Mouse (Mus musculus) embryo, embryonic 10.5 days (tissue): ENCODE data around the gene Mpv17l2.

Experiments used
- DNase-seq: peaks from one replicate; pipeline ENCODE4 v3.0.0-alpha.2; 2015; ENCODE audit warnings: low spot score

The Mpv17l2 gene

DNA sequence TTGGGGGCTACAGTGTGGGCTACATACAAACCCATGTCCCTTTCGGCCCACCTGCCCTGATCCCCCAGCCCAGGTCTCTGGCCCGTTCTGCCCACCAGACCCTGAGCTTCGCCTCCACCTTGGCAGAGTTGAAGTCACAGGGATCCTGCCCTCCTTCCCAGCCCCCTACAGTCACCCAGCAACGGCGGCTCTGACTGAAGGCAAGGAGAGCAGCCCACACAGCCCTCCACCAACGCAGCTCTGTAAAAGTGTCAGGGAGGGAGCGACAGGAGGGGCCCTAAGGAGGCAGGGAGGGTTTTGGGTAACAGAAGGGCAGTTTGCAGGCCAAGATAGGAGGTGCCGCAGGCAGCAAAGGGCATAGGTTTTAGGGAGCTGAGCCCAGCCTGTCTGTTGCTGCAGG is 30.1 kb upstream of the Mpv17l2 start:
- no peak for DNase-seq

- no peak for DNase-seq
Observed at GRCm38 (mm10) chr8:70789046-70789445, 28.3 kb upstream of the Mpv17l2 start.

DNA sequence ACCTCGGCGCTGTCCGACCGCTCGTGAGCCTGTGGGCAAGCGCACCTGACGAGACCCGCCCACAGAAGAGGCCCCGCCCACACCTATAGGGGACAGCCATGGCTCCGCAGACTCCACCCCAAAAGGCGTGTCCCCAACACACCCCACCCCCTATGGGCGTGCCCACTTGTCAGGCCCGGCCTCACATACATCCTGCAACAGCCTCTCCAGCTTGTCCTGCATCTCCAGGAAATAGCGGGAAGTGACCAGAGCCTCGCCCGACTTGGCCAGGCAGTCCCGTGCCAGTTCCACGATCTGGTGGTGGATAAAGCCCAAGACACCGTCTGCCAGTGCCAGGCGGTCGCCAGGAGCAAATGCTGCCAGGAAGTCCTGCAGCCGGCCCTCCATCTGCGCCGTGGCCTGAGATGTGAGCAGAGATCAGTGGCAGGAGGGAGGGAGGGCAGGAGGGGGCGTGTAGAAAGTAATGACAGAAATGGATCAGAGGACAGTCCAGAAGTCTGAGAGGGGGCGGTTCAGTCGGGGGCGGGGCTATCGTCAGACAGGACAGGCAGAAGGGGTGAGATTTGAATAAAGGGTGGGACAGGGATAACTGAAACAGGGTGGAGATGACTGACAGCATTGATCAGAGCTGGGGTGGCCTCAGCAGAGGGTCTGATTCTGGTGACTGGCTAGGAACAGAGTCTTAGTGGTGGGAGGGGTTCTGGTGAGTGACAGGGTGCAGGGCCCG is 27.4 kb upstream of the Mpv17l2 start:
- peak; percentile 83 for DNase-seq

- DNase-seq, result no peak
Observed at GRCm38 (mm10) chr8:70787051-70787445, 26.3 kb upstream of the Mpv17l2 start.

- no peak for DNase-seq
Observed at GRCm38 (mm10) chr8:70786291-70787050, 25.7 kb upstream of the Mpv17l2 start.

GRCm38 (mm10) chr8:70780093-70780492 is 19.3 kb upstream of the Mpv17l2 start:
- DNase-seq, result no peak

DNA sequence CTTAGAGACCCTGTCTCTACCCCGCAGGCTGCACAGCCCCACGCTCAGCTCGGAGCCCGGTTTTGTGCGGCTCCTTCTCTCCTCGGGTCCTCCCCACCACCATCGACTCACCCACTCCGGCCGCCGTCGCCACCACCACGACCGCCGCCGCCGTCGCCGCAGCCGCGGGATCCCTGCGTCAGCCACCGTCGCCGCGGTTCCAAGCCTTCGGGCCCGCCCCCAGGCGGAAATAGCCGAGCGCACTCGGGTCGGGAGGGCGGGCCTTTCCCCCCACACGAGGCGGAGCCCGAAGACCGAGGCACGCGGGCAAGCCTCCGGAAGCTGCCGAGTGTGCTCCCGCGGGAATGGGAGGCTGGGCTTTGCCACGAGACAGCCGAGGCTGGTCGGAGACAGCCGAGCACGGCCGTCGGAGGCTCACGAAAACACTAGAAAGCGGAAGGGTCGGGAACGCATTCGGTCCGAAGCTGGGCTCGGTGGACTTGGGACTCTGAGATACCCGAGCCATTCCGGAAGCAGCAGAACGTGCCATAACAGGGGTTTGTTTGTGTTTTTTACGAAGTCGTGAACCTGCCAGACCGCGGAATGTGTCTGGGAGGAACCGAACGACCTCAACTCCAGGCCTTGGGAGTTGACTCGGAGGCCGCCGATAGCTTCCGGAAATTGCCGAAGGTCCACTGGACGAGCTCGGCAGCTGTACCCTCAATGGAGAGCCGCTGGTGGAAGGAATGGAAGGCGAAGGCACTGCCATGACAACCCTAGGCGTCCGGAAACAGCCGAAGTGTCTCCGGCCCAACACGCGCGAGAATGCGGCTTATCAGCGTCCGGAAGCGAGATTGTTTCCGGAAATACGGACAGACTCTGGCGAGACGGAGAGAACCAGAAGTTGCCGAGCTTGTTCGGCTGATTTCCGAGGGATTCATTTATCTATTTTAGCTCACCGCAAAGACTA is 16.0 kb upstream of the Mpv17l2 start, which contains the start of gene Pik3r2:
Pik3r2 (minus strand) TSS at position 218 of the 949 bp plus-strand sequence.
- DNase-seq, result peak; percentile 98

DNA sequence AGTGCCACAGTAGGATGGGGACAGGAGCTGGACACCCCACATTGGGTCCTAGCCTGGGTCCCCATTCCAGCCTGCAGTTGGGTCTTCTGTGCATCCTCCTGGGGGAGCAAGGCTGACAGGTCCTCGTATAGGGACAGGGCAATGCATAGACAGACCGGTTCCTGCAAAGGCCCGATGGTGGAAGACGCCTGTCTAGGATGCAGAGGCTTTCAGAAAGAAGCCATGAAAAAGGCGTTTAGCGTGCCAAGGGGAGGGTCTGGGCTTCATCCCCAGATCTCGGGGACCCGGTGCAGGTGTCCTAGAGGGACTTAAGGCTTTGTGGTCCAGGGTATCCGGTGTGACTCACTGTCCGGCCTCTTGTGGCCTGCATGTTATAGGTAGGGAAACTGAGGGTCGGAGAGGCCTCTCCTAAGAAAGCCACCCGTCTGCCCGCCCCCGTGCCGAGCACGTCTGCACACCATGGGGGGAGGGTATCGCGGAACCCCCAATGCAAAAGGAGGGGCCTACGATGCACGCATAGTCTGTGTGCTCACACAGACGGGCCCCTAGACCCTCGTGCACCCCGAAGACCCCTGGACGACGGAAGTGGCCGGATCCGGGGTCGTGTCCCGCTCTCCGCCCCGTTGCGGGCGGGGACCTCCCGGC is 15.2 kb upstream of the Mpv17l2 start:
- DNase-seq, result no peak

DNA sequence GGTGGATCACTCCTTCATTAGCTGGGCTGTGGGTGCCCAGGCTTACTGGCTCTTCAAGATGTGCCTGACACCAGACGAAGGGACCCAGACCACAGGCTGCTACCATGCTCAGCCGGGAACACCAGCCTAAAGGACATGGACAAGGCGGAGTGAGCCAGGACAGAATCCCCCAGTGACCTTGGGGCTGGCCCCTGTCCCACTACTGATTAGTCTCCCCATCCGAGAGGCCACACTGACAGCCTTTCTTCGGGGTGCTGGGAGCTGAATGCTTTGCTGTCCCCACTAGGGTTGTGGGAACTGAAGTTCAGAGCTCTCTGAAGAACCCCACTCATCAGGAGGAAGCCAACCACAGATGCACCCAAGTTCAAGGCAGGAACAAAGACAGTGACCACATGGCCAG is 14.5 kb upstream of the Mpv17l2 start:
- DNase-seq, result no peak

- no peak for DNase-seq
Observed at GRCm38 (mm10) chr8:70774740-70775139, 14.0 kb upstream of the Mpv17l2 start.

- no peak for DNase-seq
Observed at GRCm38 (mm10) chr8:70773833-70774232, 13.1 kb upstream of the Mpv17l2 start.

DNA sequence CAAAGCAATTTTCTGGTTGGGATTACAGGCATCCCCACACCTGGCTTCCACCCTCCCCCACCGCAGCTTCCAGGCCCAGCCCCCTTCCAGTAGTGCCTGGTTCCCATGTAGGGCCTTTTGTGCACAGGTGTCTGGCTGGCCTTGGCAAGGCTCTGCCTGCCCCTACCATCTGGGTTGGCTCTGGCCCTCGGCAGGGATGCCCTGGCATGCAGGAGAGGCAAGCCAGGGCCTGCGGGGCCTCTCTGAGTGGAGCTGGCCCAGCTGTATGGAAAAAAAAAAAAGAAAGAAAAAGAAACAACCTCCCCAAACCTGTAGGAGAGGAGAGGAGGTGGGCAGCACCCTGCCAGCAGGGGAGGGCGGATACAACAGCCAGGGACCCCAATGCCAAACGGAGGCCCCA is 12.7 kb upstream of the Mpv17l2 start:
- DNase-seq, result no peak

DNA sequence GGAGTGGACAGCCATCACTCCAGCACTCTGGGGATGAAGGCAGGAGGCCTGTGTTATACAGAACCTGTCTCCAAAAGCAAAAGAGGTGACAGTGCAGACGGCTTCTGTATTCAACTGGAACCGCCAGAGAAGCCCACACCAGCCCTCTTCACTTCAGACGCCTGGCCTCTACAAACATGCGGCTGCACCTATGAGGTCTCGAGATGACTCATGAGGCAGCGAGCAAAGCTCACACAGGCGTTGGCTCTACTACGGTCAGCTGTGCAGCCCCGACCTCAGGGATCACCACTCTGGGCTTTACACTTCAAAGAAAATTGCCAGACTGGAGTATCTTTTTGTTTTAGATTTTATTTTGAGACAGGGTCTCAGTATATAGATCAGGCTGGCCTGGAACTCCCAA is 12.1 kb upstream of the Mpv17l2 start:
- no peak for DNase-seq

DNA sequence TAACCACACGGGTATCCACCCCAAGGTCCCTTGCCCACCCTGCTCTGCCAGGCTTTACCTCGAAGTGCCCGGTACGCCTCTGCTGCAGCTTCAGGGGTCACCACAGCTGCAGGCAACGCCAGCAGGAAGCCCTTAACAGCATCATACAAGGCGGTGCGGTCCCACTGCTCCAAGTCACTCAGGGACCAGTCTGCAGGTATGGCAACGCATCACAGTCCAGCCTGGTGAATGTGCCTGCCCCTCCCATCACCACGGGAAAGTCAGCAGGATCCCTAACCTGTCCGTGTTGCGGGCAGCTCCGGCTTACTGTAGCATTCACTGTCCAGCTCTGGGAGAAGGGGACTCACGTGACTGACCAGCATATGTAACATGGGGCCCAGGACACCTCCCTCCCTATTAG is 11.3 kb upstream of the Mpv17l2 start:
- DNase-seq, result no peak

DNA sequence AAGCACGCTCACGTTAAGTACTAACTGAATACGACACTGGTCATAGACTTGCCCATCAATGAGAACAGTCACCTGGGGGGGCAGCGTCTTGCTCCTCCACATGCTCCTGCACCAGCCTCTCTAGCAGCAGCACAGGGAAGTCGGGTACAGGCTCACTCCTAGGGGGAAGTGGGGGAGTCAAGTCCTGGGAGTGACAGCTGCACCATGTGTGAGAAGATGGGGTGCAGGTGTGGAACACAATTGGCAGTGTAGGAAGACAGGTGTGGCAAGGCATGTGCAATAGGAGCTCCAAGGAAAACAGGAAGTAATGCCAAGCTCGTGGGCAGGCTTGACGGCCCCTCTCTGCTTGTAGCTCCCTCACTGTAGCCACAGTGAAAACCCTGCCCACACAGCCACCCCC is 10.5 kb upstream of the Mpv17l2 start:
- DNase-seq, result no peak

DNA sequence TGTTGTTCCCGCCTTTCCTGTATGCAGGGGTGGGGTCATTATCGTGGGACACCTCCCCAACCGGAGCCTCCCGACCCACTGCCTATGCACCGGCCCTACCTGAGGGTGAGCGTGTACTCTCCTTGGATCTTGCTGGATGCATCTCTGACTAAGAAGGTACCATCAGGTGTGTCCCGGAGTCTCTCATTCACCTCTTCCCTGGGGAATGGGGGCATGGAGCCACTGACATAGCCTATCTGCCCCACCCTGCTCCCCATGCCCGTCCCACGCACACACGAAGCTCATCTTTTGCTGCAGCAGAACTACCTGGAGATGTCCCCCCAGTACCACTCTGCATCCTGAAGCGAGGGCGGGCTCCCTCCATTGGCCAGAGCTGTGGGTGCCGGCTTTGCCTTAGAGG is 10.0 kb upstream of the Mpv17l2 start:
- DNase-seq, result no peak

GRCm38 (mm10) chr8:70769858-70770257 is 9.1 kb upstream of the Mpv17l2 start:
- DNase-seq, result no peak

DNA sequence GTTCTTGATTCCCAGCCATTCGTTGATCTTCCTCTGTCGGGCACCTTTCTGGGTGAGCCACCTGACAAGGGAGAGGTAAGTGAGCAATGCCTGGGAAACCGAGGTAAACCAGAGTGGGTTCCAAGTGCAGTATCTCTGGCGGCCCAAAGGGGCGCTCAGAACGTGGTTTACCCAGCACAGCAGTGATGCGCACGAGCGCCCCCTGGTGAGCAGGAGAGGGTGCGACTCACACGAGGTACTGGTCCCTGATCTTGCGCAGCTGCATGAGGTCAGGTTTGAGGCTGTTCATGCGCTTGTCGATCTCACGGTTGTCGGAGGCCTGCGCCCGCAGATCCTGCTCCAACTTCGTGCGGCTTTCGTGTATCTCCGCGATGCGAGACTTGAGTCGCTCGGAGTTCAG is 8.6 kb upstream of the Mpv17l2 start:
- peak; percentile 97 for DNase-seq

GRCm38 (mm10) chr8:70768956-70769355 is 8.2 kb upstream of the Mpv17l2 start:
- no peak for DNase-seq

GRCm38 (mm10) chr8:70768231-70768776 is 7.6 kb upstream of the Mpv17l2 start:
- DNase-seq, result no peak

- DNase-seq, result no peak
Observed at GRCm38 (mm10) chr8:70767503-70767902, 6.8 kb upstream of the Mpv17l2 start.
